Mouse (Mus musculus): ENCODE measurements at regions not wholly inside any gene's neighbourhood (a gene's known extent, or its start where the extent isn't known, plus 50 kb on each side); places are given as distances from the start of the nearest gene placed in this dataset.

GRCm38 (mm10) chr17:63761058-63761457 is 101.8 kb upstream of the Fer start:
- H3K9ac ChIP-seq, result no peak overlapping the region
- ATAC-seq, result no peak
- H3K9me3 ChIP-seq (replicated peaks), result no peaks in the 10 kb centered on the region
- no peak overlapping the region for H3K4me2 ChIP-seq
- no peaks in the 10 kb centered on the region for H3K36me3 ChIP-seq (ENCODE audit: poor library complexity, severe bottlenecking)
- 97% methylated on average over 5 of the region's 5 CpGs for WGBS
- no peaks in the 10 kb centered on the region for H3K27me3 ChIP-seq
- H3K27ac ChIP-seq, result no peak overlapping the region
- no peaks in the 10 kb centered on the region for H3K4me1 ChIP-seq
- no peak overlapping the region for H3K4me3 ChIP-seq

- Histone ChIP-seq H3K27ac (no peak overlapping the region), H3K4me2 (no peak overlapping the region), H3K36me3 (ENCODE audit: poor library complexity, severe bottlenecking) (no peaks in the 10 kb centered on the region), H3K9ac (no peak overlapping the region), H3K4me1 (no peaks in the 10 kb centered on the region), H3K9me3 (replicated peaks) (no peaks in the 10 kb centered on the region), H3K4me3 (no peak overlapping the region), H3K27me3 (no peaks in the 10 kb centered on the region)
- no peak for ATAC-seq
- WGBS, result 95% methylated on average over 6 of the region's 6 CpGs
Observed at GRCm38 (mm10) chr17:63771111-63771510, 91.8 kb upstream of the Fer start.

DNA sequence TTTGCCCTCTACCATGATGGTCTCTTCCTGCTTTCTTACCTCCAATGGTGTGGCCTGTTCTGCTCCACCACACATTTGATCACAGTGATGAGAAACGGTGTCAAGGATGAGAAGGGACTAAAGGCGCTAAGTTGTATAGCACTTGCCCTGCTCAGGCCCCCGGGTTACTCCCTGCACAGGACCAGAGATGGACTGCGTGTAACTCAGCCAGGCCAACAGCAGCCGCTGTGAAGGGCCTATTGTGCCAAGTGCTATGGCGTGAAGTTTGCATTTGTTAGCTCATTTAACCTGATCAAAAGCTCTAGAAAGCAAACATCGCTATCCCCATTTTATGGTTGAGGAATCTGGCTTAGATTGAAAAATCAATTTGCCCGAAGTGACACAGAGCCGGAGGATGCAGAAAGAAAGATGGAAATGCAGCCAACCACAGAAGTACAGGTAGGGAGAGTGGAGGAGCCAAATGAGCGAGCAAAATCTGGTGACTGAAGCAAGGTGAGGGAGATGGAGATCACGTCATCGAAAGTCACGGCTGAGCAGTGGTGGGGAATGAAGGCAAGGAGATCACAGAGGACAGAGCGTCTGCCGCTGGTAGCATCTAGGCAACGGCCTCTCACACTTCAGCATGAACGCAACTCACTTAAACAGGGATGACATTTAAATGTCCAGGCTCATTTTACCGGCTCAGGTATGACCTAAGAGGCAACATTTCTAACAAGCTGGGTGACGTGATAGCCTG is 78.3 kb upstream of the Fer start:
- Histone ChIP-seq H3K9ac (no peak overlapping the region), H3K4me1 (no peaks in the 10 kb centered on the region), H3K27ac (no peak overlapping the region), H3K9me3 (replicated peaks) (0 out of 2 replicates have a peak, but pooled peaks cover 5% of the 10 kb centered on the region), H3K36me3 (ENCODE audit: poor library complexity, severe bottlenecking) (no peaks in the 10 kb centered on the region), H3K4me2 (no peak overlapping the region), H3K27me3 (no peaks in the 10 kb centered on the region), H3K4me3 (no peak overlapping the region)
- ATAC-seq, result no peak
- 82% methylated on average over 19 of the region's 19 CpGs for WGBS

DNA sequence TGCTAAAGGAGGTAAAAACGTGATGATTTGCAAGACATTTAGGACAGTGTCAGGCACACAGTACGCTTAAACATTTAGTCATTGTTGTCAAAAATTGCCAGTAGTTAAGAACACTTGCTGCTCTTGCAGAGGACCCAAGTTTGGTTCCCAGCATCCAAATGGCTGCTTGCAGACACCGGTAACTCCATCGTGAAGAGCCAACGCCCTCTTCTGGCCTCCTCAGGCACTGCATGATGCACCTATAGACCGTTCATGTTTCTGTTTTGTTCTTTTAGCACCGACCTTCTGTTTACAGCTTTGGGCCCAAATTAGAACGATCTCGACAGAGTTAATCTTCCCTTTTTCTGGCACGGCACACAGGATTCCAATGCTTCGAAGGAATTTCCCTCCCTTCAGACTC is 76.4 kb upstream of the Fer start:
- no peaks in the 10 kb centered on the region for H3K36me3 ChIP-seq (ENCODE audit: poor library complexity, severe bottlenecking)
- H3K27ac ChIP-seq, result no peak overlapping the region
- no peak overlapping the region for H3K4me3 ChIP-seq
- 82% methylated on average over 11 of the region's 11 CpGs for WGBS
- no peak for ATAC-seq
- H3K4me1 ChIP-seq, result no peaks in the 10 kb centered on the region
- no peaks in the 10 kb centered on the region for H3K9me3 ChIP-seq (replicated peaks)
- H3K9ac ChIP-seq, result no peak overlapping the region
- no peak overlapping the region for H3K4me2 ChIP-seq
- no peaks in the 10 kb centered on the region for H3K27me3 ChIP-seq

DNA sequence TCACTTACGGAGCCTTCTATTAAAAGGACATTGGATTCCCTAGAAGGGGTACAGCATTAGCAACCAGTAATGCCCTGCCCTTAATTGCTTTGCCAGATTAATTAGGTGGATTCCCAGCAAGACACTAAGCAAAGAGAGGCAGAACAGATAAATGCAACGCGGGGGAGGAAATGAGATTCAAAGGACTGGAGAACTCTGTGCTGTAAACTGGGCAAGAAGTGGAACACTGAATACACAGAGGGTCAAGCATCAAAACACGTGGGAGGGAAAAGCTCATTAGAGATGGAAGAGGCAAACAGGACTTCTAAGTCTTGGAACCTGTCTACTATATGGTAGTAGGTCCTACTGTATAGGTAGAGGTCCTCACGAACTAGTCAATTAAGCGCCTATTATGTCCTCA is 68.5 kb upstream of the Fer start:
- Histone ChIP-seq H3K36me3 (ENCODE audit: poor library complexity, severe bottlenecking) (no peaks in the 10 kb centered on the region), H3K4me3 (no peak overlapping the region), H3K9me3 (replicated peaks) (no peaks in the 10 kb centered on the region), H3K4me1 (no peaks in the 10 kb centered on the region), H3K27me3 (no peaks in the 10 kb centered on the region), H3K9ac (no peak overlapping the region), H3K27ac (no peak overlapping the region), H3K4me2 (no peak overlapping the region)
- ATAC-seq, result no peak
- 49% methylated on average over 6 of the region's 6 CpGs for WGBS

GRCm38 (mm10) chr17:63798381-63798780 is 64.5 kb upstream of the Fer start:
- no peak overlapping the region for H3K27ac ChIP-seq
- no peaks in the 10 kb centered on the region for H3K27me3 ChIP-seq
- H3K9ac ChIP-seq, result no peak overlapping the region
- ATAC-seq, result no peak
- H3K4me2 ChIP-seq, result no peak overlapping the region
- WGBS, result 95% methylated on average over 6 of the region's 6 CpGs
- H3K9me3 ChIP-seq (replicated peaks), result no peaks in the 10 kb centered on the region
- no peaks in the 10 kb centered on the region for H3K4me1 ChIP-seq
- no peak overlapping the region for H3K4me3 ChIP-seq
- H3K36me3 ChIP-seq (ENCODE audit: poor library complexity, severe bottlenecking), result no peaks in the 10 kb centered on the region

- no peak for ATAC-seq
- Histone ChIP-seq H3K9me3 (replicated peaks) (no peaks in the 10 kb centered on the region), H3K36me3 (ENCODE audit: poor library complexity, severe bottlenecking) (no peaks in the 10 kb centered on the region), H3K27me3 (no peaks in the 10 kb centered on the region), H3K9ac (no peak overlapping the region), H3K27ac (no peak overlapping the region), H3K4me1 (no peaks in the 10 kb centered on the region), H3K4me3 (no peak overlapping the region), H3K4me2 (no peak overlapping the region)
- 91% methylated on average over 6 of the region's 6 CpGs for WGBS
Observed at GRCm38 (mm10) chr17:63798961-63799531, 63.8 kb upstream of the Fer start.

DNA sequence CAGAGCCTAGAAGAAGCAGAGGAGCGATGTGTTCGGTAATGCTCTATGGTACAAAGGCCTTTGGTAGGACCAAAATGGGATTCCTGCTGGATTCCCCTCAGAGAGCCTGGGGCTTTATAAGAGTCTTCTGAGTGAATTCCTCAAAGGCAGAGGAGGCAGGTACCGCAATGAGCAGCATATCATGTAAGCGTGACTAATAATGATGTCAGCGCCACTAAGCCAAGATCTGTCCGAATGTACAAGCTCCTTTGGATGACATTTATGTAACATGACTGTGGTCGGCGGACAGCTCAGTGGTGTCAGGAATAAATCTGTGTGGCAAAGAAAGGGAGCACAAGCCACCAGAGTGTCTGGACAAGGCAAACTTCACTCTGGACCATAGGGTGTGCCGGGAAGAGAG is 61.5 kb upstream of the Fer start:
- H3K36me3 ChIP-seq (ENCODE audit: poor library complexity, severe bottlenecking), result no peaks in the 10 kb centered on the region
- no peak overlapping the region for H3K27ac ChIP-seq
- H3K27me3 ChIP-seq, result no peaks in the 10 kb centered on the region
- H3K4me1 ChIP-seq, result no peaks in the 10 kb centered on the region
- H3K9me3 ChIP-seq (replicated peaks), result no peaks in the 10 kb centered on the region
- no peak overlapping the region for H3K4me2 ChIP-seq
- no peak overlapping the region for H3K9ac ChIP-seq
- no peak for ATAC-seq
- WGBS, result 96% methylated on average over 9 of the region's 9 CpGs
- no peak overlapping the region for H3K4me3 ChIP-seq

- H3K36me3 ChIP-seq (ENCODE audit: poor library complexity, severe bottlenecking), result no peaks in the 10 kb centered on the region
- 77% methylated on average over 5 of the region's 5 CpGs for WGBS
- peaks cover 10% of the 10 kb centered on the region for H3K4me1 ChIP-seq
- H3K9me3 ChIP-seq (replicated peaks), result no peaks in the 10 kb centered on the region
- ATAC-seq, result no peak
- H3K4me2 ChIP-seq, result no peak overlapping the region
- no peak overlapping the region for H3K27ac ChIP-seq
- no peaks in the 10 kb centered on the region for H3K27me3 ChIP-seq
- no peak overlapping the region for H3K9ac ChIP-seq
- no peak overlapping the region for H3K4me3 ChIP-seq
Observed at GRCm38 (mm10) chr17:63802846-63803245, 60.0 kb upstream of the Fer start.

DNA sequence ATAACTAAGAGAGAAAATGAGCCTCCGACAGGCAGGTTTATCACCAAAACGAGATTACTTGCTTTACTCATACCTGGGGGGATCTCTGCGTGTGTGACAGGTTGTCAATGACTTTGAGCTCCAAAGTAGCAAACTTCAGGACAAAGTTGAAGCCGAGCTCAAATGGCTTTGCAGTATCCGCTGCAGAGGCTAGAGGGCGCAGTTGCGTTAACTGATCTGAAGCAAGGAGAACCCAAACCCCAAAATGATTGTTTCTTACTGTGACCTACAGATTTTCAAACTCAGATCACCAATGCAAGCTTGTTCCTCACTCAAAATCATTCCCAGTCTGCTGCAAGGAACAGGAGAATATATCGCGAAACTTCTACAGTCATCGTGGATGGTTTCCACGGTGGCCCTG is 59.3 kb upstream of the Fer start:
- Histone ChIP-seq H3K4me2 (no peak overlapping the region), H3K4me3 (no peak overlapping the region), H3K36me3 (ENCODE audit: poor library complexity, severe bottlenecking) (no peaks in the 10 kb centered on the region), H3K27me3 (no peaks in the 10 kb centered on the region), H3K4me1 (peaks cover 15% of the 10 kb centered on the region), H3K9me3 (replicated peaks) (no peaks in the 10 kb centered on the region), H3K27ac (no peak overlapping the region), H3K9ac (no peak overlapping the region)
- no peak for ATAC-seq
- 33% methylated on average over 11 of the region's 11 CpGs for WGBS

DNA sequence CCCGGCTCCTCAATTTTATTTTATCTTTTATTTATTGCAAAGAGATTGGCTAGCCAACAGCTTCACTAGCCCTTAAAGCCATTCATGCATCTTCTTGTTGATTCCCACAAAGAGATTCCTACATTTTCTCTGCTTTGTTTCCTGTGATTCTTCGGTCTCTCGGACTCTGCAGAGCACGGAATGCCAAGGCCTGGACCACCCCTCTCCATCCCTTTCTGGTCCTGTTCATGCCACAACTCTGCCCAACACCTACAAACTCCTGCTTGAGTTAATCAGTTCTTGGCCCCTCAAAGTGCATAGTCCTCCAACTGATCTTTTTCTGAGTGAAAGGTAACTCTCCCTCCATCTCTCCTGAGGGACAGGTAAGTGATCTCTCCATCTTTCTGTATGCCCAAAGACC is 58.4 kb upstream of the Fer start:
- H3K36me3 ChIP-seq (ENCODE audit: poor library complexity, severe bottlenecking), result no peaks in the 10 kb centered on the region
- WGBS, result 99% methylated on average over 4 of the region's 4 CpGs
- no peak for ATAC-seq

DNA sequence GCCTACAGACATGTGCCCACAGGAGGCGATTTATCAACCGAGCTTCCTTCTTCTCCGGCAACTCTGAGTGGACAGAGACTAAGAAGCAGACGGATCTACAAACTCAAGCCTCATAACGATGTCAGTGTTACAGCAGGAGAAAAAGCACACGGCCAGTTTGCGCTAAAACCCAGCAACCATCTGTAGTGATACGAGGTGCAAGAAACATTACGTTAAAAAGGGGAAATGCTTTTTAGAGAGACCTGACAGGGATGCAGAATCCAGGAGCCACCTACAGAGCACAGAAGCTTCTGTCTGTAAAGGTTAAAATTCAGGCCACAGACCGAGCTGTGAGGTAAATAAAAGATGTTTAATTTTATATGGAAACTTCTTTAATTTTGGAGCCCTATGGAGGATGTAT is 56.5 kb upstream of the Fer start:
- Histone ChIP-seq H3K27me3 (no peaks in the 10 kb centered on the region), H3K27ac (no peak overlapping the region), H3K4me1 (peaks cover 24% of the 10 kb centered on the region), H3K4me3 (no peak overlapping the region), H3K4me2 (no peak overlapping the region), H3K36me3 (ENCODE audit: poor library complexity, severe bottlenecking) (no peaks in the 10 kb centered on the region), H3K9ac (no peak overlapping the region), H3K9me3 (replicated peaks) (no peaks in the 10 kb centered on the region)
- ATAC-seq, result no peak
- 76% methylated on average over 10 of the region's 10 CpGs for WGBS

More for the DNA sequence above, 58.4 kb upstream of the Fer start:
- H3K4me2 ChIP-seq, result no peak overlapping the region
- H3K4me1 ChIP-seq, result peaks cover 23% of the 10 kb centered on the region
- H3K4me3 ChIP-seq, result no peak overlapping the region
- no peaks in the 10 kb centered on the region for H3K9me3 ChIP-seq (replicated peaks)
- H3K27ac ChIP-seq, result no peak overlapping the region
- no peaks in the 10 kb centered on the region for H3K27me3 ChIP-seq
- no peak overlapping the region for H3K9ac ChIP-seq

Measured in forebrain, embryonic 13.5 days (tissue).